Mouse (Mus musculus): ENCODE measurements around the gene Rab25. TPM values are rescaled to one million over a fixed set of nuclear protein-coding genes. Genes with fewer than 3 reads are reported as not detected.

Gene Rab25
- polyA plus RNA-seq, 1 experiment from 2014 or later, result 14.2 TPM

- Histone ChIP-seq H3K4me1 (ENCODE audit: control insufficient read depth, insufficient read depth, low read length) (peaks cover 68% of the 10 kb centered on the region), H3K27me3 (ENCODE audit: control insufficient read depth, insufficient read depth, low read length) (no peaks in the 10 kb centered on the region), H3K9ac (ENCODE audit: low read depth, low read length) (peak overlapping the region; percentile 99), H3K9me3 (ENCODE audit: control insufficient read depth, low read length) (no peaks in the 10 kb centered on the region), H3K4me2 (replicated peaks; ENCODE audit: low read depth, low read length) (peak overlapping the region; percentile 94), H3K4me3 (ENCODE audit: low read length) (peak overlapping the region; percentile 93), H3K27ac (ENCODE audit: low read depth, low read length) (peak overlapping the region; percentile 96; the same call in 1 of the 2 replicates), H3K36me3 (ENCODE audit: control insufficient read depth, insufficient read depth, low read length) (peaks cover 30% of the 10 kb centered on the region)
- ATAC-seq (ENCODE audit: low FRiP score, low TSS enrichment), result no peak
- 0% methylated on average over 5 of the region's 5 CpGs for WGBS
These were observed 14.4 kb downstream of the Rab25 start for GRCm38 (mm10) chr3:88533706-88534105.

GRCm38 (mm10) chr3:88532689-88533511 lies 15.2 kb downstream of the Rab25 start:
- WGBS, result under 1% methylated on average over 36 of the region's 40 CpGs
- ATAC-seq (ENCODE audit: low FRiP score, low TSS enrichment), result peak; percentile 16
- H3K4me1 ChIP-seq (ENCODE audit: control insufficient read depth, insufficient read depth, low read length), result peaks cover 69% of the 10 kb centered on the region
- peaks cover 22% of the 10 kb centered on the region for H3K36me3 ChIP-seq (ENCODE audit: control insufficient read depth, insufficient read depth, low read length)
- H3K27me3 ChIP-seq (ENCODE audit: control insufficient read depth, insufficient read depth, low read length), result no peaks in the 10 kb centered on the region
- H3K4me2 ChIP-seq (replicated peaks; ENCODE audit: low read depth, low read length), result peak overlapping the region; percentile 94
- peak overlapping the region; percentile 99 for H3K9ac ChIP-seq (ENCODE audit: low read depth, low read length)
- H3K4me3 ChIP-seq (ENCODE audit: low read length), result peak overlapping the region; percentile 93
- H3K9me3 ChIP-seq (ENCODE audit: control insufficient read depth, low read length), result no peaks in the 10 kb centered on the region
- H3K27ac ChIP-seq (ENCODE audit: low read depth, low read length), result peak overlapping the region; percentile 96

GRCm38 (mm10) chr3:88532299-88532674 lies 15.8 kb downstream of the Rab25 start, which contains the start of gene Mex3a:
TSS of gene Mex3a (plus strand) at chr3:88532395.
- H3K4me2 ChIP-seq (replicated peaks; ENCODE audit: low read depth, low read length), result peak within 1 kb of the TSS; percentile 94
- H3K4me1 ChIP-seq (ENCODE audit: control insufficient read depth, insufficient read depth, low read length), result peaks cover 69% of the 10 kb centered on the region
- no peaks in the 10 kb centered on the region for H3K27me3 ChIP-seq (ENCODE audit: control insufficient read depth, insufficient read depth, low read length)
- no peaks in the 10 kb centered on the region for H3K9me3 ChIP-seq (ENCODE audit: control insufficient read depth, low read length)
- WGBS, result under 1% methylated on average over 11 of the region's 31 CpGs
- peak within 1 kb of the TSS; percentile 93 for H3K4me3 ChIP-seq (ENCODE audit: low read length)
- peak within 1 kb of the TSS; percentile 99 for H3K9ac ChIP-seq (ENCODE audit: low read depth, low read length)
- peak within 1 kb of the TSS; percentile 96 for H3K27ac ChIP-seq (ENCODE audit: low read depth, low read length)
- ATAC-seq (ENCODE audit: low FRiP score, low TSS enrichment), result no peak
- peaks cover 16% of the 10 kb centered on the region for H3K36me3 ChIP-seq (ENCODE audit: control insufficient read depth, insufficient read depth, low read length)

- no peaks in the 10 kb centered on the region for H3K9me3 ChIP-seq (ENCODE audit: control insufficient read depth, low read length)
- H3K36me3 ChIP-seq (ENCODE audit: control insufficient read depth, insufficient read depth, low read length), result peaks cover 9% of the 10 kb centered on the region
- H3K27ac ChIP-seq (ENCODE audit: low read depth, low read length), result peak overlapping the region; percentile 96
- no peaks in the 10 kb centered on the region for H3K27me3 ChIP-seq (ENCODE audit: control insufficient read depth, insufficient read depth, low read length)
- WGBS, result under 1% methylated on average over 63 of the region's 63 CpGs
- ATAC-seq (ENCODE audit: low FRiP score, low TSS enrichment), result peak; percentile 84
- H3K4me1 ChIP-seq (ENCODE audit: control insufficient read depth, insufficient read depth, low read length), result peaks cover 66% of the 10 kb centered on the region
- peak overlapping the region; percentile 99 for H3K9ac ChIP-seq (ENCODE audit: low read depth, low read length)
- peak overlapping the region; percentile 93 for H3K4me3 ChIP-seq (ENCODE audit: low read length)
- H3K4me2 ChIP-seq (replicated peaks; ENCODE audit: low read depth, low read length), result peak overlapping the region; percentile 94
These were observed 16.5 kb downstream of the Rab25 start for GRCm38 (mm10) chr3:88531348-88532298.

GRCm38 (mm10) chr3:88530082-88530864 lies 17.8 kb downstream of the Rab25 start:
- peak overlapping the region; percentile 96; the same call in 1 of the 2 replicates for H3K27ac ChIP-seq (ENCODE audit: low read depth, low read length)
- H3K9me3 ChIP-seq (ENCODE audit: control insufficient read depth, low read length), result no peaks in the 10 kb centered on the region
- WGBS, result 10% methylated on average over 11 of the region's 11 CpGs
- ATAC-seq (ENCODE audit: low FRiP score, low TSS enrichment), result no peak
- H3K9ac ChIP-seq (ENCODE audit: low read depth, low read length), result peak overlapping the region; percentile 99
- H3K36me3 ChIP-seq (ENCODE audit: control insufficient read depth, insufficient read depth, low read length), result no peaks in the 10 kb centered on the region
- H3K4me1 ChIP-seq (ENCODE audit: control insufficient read depth, insufficient read depth, low read length), result peaks cover 59% of the 10 kb centered on the region
- H3K4me2 ChIP-seq (replicated peaks; ENCODE audit: low read depth, low read length), result peak overlapping the region; percentile 94
- H3K4me3 ChIP-seq (ENCODE audit: low read length), result peak overlapping the region; percentile 93
- no peaks in the 10 kb centered on the region for H3K27me3 ChIP-seq (ENCODE audit: control insufficient read depth, insufficient read depth, low read length)

GRCm38 (mm10) chr3:88529204-88530000 lies 18.7 kb downstream of the Rab25 start:
- H3K27ac ChIP-seq (ENCODE audit: low read depth, low read length), result peak overlapping the region; percentile 96
- 25% methylated on average over 7 of the region's 7 CpGs for WGBS
- peaks cover 50% of the 10 kb centered on the region for H3K4me1 ChIP-seq (ENCODE audit: control insufficient read depth, insufficient read depth, low read length)
- H3K36me3 ChIP-seq (ENCODE audit: control insufficient read depth, insufficient read depth, low read length), result 0 out of 2 replicates have a peak, but pooled peaks cover 5% of the 10 kb centered on the region
- peak overlapping the region; percentile 94 for H3K4me2 ChIP-seq (replicated peaks; ENCODE audit: low read depth, low read length)
- ATAC-seq (ENCODE audit: low FRiP score, low TSS enrichment), result no peak
- no peaks in the 10 kb centered on the region for H3K27me3 ChIP-seq (ENCODE audit: control insufficient read depth, insufficient read depth, low read length)
- peak overlapping the region; percentile 99 for H3K9ac ChIP-seq (ENCODE audit: low read depth, low read length)
- peak overlapping the region; percentile 93 for H3K4me3 ChIP-seq (ENCODE audit: low read length)
- no peaks in the 10 kb centered on the region for H3K9me3 ChIP-seq (ENCODE audit: control insufficient read depth, low read length)

GRCm38 (mm10) chr3:88528646-88529045 lies 19.5 kb downstream of the Rab25 start:
- no peak for ATAC-seq (ENCODE audit: low FRiP score, low TSS enrichment)
- no peak overlapping the region for H3K9ac ChIP-seq (ENCODE audit: low read depth, low read length)
- no peaks in the 10 kb centered on the region for H3K9me3 ChIP-seq (ENCODE audit: control insufficient read depth, low read length)
- no peaks in the 10 kb centered on the region for H3K27me3 ChIP-seq (ENCODE audit: control insufficient read depth, insufficient read depth, low read length)
- H3K4me3 ChIP-seq (ENCODE audit: low read length), result no peak overlapping the region
- H3K27ac ChIP-seq (ENCODE audit: low read depth, low read length), result no peak overlapping the region
- no peak overlapping the region for H3K4me2 ChIP-seq (replicated peaks; ENCODE audit: low read depth, low read length)
- WGBS, result 72% methylated on average over 11 of the region's 11 CpGs
- 0 out of 2 replicates have a peak, but pooled peaks cover 5% of the 10 kb centered on the region for H3K36me3 ChIP-seq (ENCODE audit: control insufficient read depth, insufficient read depth, low read length)
- peaks cover 44% of the 10 kb centered on the region for H3K4me1 ChIP-seq (ENCODE audit: control insufficient read depth, insufficient read depth, low read length)
